Mouse (Mus musculus) megakaryocyte, embryonic 14.5 days (primary cell): ENCODE measurements around the gene Galnt10. TPM values are rescaled to one million over a fixed set of nuclear protein-coding genes. Genes with fewer than 3 reads are reported as not detected.

Experiments used
- H3K27me3 ChIP-seq: replicated peaks from 2 replicates; pipeline ENCODE3; 2012; ENCODE audit warnings: inconsistent platforms
- H3K36me3 ChIP-seq: replicated peaks from 2 replicates; pipeline ENCODE3; 2012; ENCODE audit warnings: low read length, inconsistent platforms, mixed read lengths
- H3K4me1 ChIP-seq: 2 replicates; pipeline ENCODE4 v1.6.1; 2012; ENCODE audit warnings: inconsistent platforms
- H3K4me3 ChIP-seq: replicated peaks from 2 replicates; pipeline ENCODE3; 2012; ENCODE audit warnings: moderate library complexity, mild to moderate bottlenecking, inconsistent platforms
- H3K9me3 ChIP-seq: 2 replicates; pipeline ENCODE4 v1.6.1; 2012; ENCODE audit warnings: inconsistent platforms
- FLI1 ChIP-seq: IDR thresholded peaks from 2 replicates; pipeline ENCODE4 v1.6.1; 2012; ENCODE audit warnings: low read length, inconsistent platforms, mixed read lengths
- GATA1 ChIP-seq: IDR thresholded peaks from 3 replicates; pipeline ENCODE4 v1.6.1; 2012; ENCODE audit warnings: mixed read lengths, low read length, inconsistent platforms, borderline replicate concordance
- polyA plus RNA-seq: library from polyadenylated mRNA; stranded (reverse); fragments of >175 nt; gene quantifications from 2 replicates; pipeline ENCODE4 v1.2.3, GENCODE M21; 2012; ENCODE audit warnings: low replicate concordance; ENCODE audit not compliant: insufficient read depth

The Galnt10 gene
- polyA plus RNA-seq, 1 experiment, result 0.74 TPM

DNA sequence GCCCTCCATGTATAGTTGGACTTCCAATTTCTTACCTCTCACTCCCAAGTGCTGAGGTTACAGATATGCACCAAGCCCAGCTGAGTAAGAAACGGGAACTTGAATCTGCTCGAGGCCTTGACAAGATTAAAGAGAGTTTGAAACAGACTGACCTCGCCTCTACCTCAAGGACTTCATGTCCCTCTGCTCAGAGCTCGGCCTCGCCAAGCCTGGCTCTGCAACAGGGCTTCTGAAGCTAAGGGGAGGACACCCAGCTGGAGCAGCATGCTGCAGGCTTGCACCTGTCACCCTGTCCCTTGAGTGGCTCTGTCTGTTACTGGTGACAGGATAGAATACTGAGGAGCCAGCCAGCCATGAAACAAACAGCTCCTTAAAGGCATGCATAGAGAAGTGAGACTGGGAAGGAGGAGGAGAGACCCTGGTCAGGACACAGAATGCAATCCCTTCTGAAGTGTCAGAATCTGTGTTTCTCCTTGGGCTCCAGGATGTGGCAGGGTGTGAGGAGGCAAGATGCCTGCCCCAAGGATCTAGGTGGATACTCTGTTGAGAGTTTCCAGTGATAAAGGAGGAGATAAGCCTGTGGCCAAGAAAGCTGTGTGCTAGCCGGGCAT lies 11.2 kb upstream of the Galnt10 start:
- H3K4me1 ChIP-seq, result no peaks in the 10 kb centered on the region
- peaks cover 39% of the 10 kb centered on the region for H3K27me3 ChIP-seq
- H3K36me3 ChIP-seq, result no peaks in the 10 kb centered on the region
- H3K9me3 ChIP-seq, result peaks cover 12% of the 10 kb centered on the region; the same call in 1 of the 2 replicates
- H3K4me3 ChIP-seq, result no peak overlapping the region
- no peak for TF ChIP-seq GATA1
- no peak for TF ChIP-seq FLI1

DNA sequence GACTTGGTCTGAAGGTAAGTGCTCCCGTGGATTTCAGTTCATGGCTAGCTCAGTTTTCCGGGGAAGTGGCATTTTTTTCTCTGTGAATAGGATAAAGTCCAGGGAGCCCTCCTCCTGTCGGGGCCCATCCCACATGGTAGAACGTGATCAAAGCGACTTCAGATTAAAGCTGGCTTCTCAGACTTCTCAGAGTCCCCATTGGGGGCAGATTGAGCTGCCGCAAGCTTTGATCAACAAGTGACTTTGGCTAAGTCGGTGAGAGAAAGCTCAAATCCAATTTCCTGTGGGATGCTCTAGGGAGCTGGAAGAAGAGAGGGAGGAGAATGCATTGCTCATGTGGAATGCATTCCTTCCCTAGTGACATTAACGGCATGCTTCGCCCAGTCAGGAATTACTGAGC lies 10.1 kb upstream of the Galnt10 start:
- H3K36me3 ChIP-seq, result no peaks in the 10 kb centered on the region
- peaks cover 35% of the 10 kb centered on the region for H3K27me3 ChIP-seq

GRCm38 (mm10) chr11:57643691-57644090 lies 1.6 kb upstream of the Galnt10 start:
- H3K4me1 ChIP-seq, result peaks cover 19% of the 10 kb centered on the region
- H3K4me3 ChIP-seq, result no peak overlapping the region
- peaks cover 59% of the 10 kb centered on the region for H3K27me3 ChIP-seq
- H3K9me3 ChIP-seq, result no peaks in the 10 kb centered on the region
- H3K36me3 ChIP-seq, result no peaks in the 10 kb centered on the region
- no peak for TF ChIP-seq FLI1
- TF ChIP-seq GATA1, result no peak

More for the DNA sequence above, 10.1 kb upstream of the Galnt10 start:
- no peak for TF ChIP-seq GATA1
- no peak for TF ChIP-seq FLI1
- H3K4me1 ChIP-seq, result no peaks in the 10 kb centered on the region
- H3K9me3 ChIP-seq, result peaks cover 12% of the 10 kb centered on the region; the same call in 1 of the 2 replicates
- no peak overlapping the region for H3K4me3 ChIP-seq

DNA sequence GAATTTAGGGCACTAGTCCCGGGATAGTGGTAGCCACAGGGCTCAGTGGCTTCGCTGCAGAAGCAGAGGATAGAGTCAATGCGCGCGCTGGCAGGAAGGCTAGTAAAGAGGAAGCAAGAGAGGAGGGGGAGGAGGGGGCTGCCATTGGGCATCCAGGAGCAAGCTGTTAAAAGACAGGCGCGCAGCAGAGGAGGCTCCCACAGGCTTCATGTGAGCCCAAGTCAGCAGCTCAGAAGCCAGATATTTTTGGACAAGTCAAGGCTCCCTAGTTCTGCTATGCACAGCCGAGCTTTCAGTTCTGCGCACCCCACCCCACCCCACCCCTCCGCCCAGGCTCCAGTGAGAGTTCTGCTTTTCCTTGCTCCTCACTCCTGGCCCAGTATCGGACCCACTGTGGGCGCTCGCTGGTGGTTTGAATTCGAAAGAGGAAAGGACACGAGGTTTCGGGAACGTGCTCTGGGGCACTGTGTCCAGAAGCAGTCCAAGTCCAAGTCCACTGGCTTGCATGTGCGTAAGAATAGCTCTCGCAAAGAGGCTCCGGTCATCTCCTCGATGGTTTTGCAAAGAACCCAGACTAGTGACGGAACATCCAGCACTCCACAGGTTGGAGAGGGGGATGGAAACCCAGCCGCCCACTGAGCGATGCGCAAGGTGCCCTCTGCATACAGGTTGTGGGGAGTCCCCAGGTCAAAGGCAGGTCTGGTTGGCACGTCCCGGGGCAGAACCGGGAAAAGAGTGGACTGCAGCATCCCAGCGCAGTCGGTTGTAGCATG lies 811 bp upstream of the Galnt10 start:
- TF ChIP-seq GATA1, result no peak
- no peak for TF ChIP-seq FLI1
- H3K4me1 ChIP-seq, result peaks cover 19% of the 10 kb centered on the region
- H3K4me3 ChIP-seq, result peak overlapping the region; percentile 93
- no peaks in the 10 kb centered on the region for H3K9me3 ChIP-seq
- peaks cover 65% of the 10 kb centered on the region for H3K27me3 ChIP-seq
- no peaks in the 10 kb centered on the region for H3K36me3 ChIP-seq

DNA sequence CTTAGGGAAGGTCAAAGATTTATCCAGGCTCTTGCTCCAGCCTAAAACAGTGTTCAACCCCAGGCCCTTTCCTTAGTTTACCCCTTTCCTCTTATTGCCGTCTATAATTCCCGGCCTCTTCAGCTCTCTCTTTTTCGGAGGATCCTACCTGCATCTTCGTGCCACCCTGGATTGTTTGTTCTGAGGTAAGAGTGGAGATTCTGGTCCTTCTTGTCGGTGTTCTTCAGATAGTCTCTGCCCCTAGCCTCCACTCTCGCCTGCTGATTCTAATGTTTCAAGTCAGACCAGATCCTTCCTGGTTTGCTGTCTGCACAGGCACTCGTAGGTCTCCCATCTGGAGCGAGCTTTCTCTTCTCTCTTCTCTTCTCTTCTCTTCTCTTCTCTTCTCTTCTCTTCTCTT lies 605 bp downstream of the Galnt10 start:
- Histone ChIP-seq H3K4me3 (peak overlapping the region; percentile 93), H3K9me3 (no peaks in the 10 kb centered on the region), H3K27me3 (peaks cover 73% of the 10 kb centered on the region), H3K36me3 (no peaks in the 10 kb centered on the region), H3K4me1 (peaks cover 25% of the 10 kb centered on the region)
- TF ChIP-seq FLI1 (no peak), GATA1 (no peak)

- TF ChIP-seq FLI1, result no peak
- TF ChIP-seq GATA1, result no peak
- no peaks in the 10 kb centered on the region for H3K36me3 ChIP-seq
- H3K9me3 ChIP-seq, result no peaks in the 10 kb centered on the region
- H3K4me1 ChIP-seq, result peaks cover 30% of the 10 kb centered on the region
- H3K4me3 ChIP-seq, result no peak overlapping the region
- peaks cover 77% of the 10 kb centered on the region for H3K27me3 ChIP-seq
Measured at GRCm38 (mm10) chr11:57646416-57646815, 1.2 kb downstream of the Galnt10 start.

DNA sequence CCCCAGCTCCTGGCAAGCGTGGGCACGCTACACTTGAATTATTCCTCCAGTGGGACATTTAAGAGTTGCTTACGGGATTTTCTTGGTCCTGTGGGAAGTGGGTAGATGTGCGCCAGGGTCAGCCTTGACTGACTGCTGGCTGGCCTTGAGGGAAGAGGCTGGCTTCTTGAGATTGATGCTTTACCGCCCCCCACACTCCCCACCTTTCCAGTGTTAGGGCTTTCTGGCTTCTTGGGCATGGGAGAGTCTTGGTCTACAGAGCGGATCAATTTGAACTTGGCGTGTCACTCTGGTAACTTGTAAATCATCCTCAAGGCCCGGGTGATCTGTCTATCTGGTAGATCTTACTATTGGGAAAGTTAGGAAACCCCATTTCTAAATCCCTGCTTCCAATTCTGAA lies 1.7 kb downstream of the Galnt10 start:
- Histone ChIP-seq H3K27me3 (peaks cover 78% of the 10 kb centered on the region), H3K4me3 (no peak overlapping the region), H3K36me3 (no peaks in the 10 kb centered on the region), H3K9me3 (no peaks in the 10 kb centered on the region), H3K4me1 (peaks cover 35% of the 10 kb centered on the region)
- no peak for TF ChIP-seq FLI1
- no peak for TF ChIP-seq GATA1

DNA sequence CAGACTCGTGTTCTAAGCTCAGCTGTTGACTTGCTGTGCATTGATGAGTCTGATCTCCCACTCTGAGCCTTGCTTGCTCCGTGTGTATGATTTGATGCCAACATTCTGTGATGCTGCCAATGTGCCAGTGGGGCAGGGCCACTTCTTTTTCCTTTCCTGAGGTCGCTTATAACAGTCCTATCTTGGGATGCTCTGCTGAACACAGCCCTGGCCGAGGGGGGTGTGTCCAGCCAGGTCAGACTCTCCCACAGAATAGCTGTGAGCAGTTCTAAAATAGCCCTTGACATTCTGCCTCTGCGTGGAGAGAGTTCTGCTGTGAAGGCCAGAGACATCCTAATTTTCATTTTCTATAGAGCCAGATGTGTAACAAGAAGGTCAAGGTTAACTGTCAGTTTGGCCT lies 2.2 kb downstream of the Galnt10 start:
- peaks cover 41% of the 10 kb centered on the region for H3K4me1 ChIP-seq
- no peaks in the 10 kb centered on the region for H3K36me3 ChIP-seq
- H3K9me3 ChIP-seq, result no peaks in the 10 kb centered on the region
- peaks cover 80% of the 10 kb centered on the region for H3K27me3 ChIP-seq
- TF ChIP-seq FLI1 (no peak), GATA1 (no peak)
- no peak overlapping the region for H3K4me3 ChIP-seq

GRCm38 (mm10) chr11:57648196-57648800 lies 3.1 kb downstream of the Galnt10 start:
- Histone ChIP-seq H3K27me3 (peaks cover 84% of the 10 kb centered on the region), H3K4me3 (no peak overlapping the region), H3K36me3 (no peaks in the 10 kb centered on the region), H3K4me1 (peaks cover 46% of the 10 kb centered on the region), H3K9me3 (no peaks in the 10 kb centered on the region)
- TF ChIP-seq GATA1 (no peak), FLI1 (no peak)

- Histone ChIP-seq H3K9me3 (no peaks in the 10 kb centered on the region), H3K4me1 (peaks cover 48% of the 10 kb centered on the region), H3K27me3 (peaks cover 82% of the 10 kb centered on the region), H3K36me3 (no peaks in the 10 kb centered on the region), H3K4me3 (no peak overlapping the region)
- TF ChIP-seq FLI1, result no peak
- no peak for TF ChIP-seq GATA1
Measured at GRCm38 (mm10) chr11:57649269-57649668, 4.0 kb downstream of the Galnt10 start.
